Mouse (Mus musculus) brain, embryonic 14.5 days (tissue): ENCODE results near the gene Kdf1.

Experiments used
- CTCF ChIP-seq: fragments of 200-500 bp; IDR thresholded peaks from 2 replicates; pipeline ENCODE4 v1.5.1; 2012; ENCODE audit warnings: inconsistent platforms, mild to moderate bottlenecking, moderate library complexity, borderline replicate concordance; ENCODE audit not compliant: insufficient read depth, insufficient read length; ENCODE audit errors: extremely low read depth
- POLR2A ChIP-seq: fragments of 200-500 bp; IDR thresholded peaks from 2 replicates; pipeline ENCODE4 v1.6.1; 2012; ENCODE audit warnings: mild to moderate bottlenecking, inconsistent platforms, borderline replicate concordance; ENCODE audit not compliant: poor library complexity, insufficient read depth, insufficient read length, severe bottlenecking; ENCODE audit errors: extremely low read depth

DNA sequence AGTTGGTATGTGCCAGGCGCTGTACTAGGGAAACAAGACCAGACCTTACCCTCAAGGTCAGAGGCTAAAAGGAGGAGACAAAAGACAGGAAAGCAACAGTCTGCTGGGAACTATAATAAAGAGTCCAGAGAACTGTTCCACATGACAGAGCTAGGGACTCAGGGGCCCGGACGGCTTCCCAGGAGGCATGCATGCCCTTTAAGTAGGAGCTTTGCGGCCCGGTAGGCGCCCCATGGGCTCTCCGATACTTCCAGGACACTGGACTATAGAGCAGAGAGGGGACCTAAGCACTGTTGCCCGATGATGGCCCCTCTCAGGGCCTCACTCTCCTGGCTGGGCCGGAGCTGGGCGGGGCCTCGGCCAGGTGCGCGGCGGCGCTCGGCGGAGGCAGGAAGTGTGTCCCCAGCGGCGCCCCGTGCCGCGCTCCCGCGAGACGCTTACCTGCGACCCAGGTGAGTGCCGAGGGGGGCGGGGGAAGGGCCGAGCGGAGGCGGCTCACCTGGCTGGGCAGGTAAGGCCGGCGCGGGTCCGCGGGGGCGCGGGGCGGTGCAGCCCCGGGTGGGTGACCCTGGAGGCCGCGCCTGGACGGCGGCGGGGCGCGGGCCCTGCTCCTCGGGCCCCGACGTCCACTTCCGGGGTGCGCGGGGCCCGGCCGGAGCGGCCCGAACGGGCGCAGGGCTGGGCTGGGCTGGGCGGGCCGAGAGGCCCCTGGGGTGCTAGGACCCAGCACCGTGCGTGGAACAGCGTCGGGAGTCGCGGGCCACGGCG is at the start of gene Kdf1:
- TF ChIP-seq CTCF (no peak), POLR2A (no peak)
